Mouse (Mus musculus): ENCODE measurements around the gene Amfr. TPM values are rescaled to one million over a fixed set of nuclear protein-coding genes. Genes with fewer than 3 reads are reported as not detected.
A peak's percentile ranks its signal among the peaks of the same experiment; 100 is the strongest.

The Amfr gene
- polyA plus RNA-seq, 1 experiment from 2014 or later: 42.6 TPM

DNA sequence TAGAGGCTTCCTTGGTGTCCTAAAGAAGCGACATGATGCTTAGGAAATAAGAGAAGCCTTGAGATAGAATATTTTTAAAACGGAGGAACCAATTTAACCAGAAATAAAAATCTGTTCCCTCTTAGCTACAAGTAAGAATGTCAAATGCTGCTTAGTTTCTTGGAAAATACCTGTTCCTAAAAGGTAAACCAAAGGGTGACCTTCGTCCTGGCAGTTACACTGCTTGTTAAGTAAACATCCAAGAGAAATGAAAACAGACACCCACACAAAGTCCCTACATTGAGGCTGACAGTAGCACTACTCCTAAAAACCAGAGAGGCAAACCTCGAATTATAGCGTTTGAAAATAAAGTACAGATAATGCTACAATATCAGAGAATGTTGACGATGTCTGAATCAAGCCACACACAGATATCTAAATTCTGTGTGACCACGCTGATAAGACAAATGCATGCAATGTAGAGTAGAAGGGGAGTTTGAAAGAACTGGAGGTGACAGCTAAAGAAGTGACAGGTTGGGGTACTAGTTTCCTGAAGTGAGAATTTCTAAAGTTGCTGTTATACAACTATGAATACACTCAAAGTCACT is 477 bp upstream of the Amfr start:
- DNase-seq (ENCODE audit: low spot score) (no peak), ATAC-seq (ENCODE audit: low FRiP score, low TSS enrichment) (no peak)
- Histone ChIP-seq H3K9ac (ENCODE audit: low read length) (peak overlapping the region; percentile 95), H3K27me3 (ENCODE audit: control insufficient read depth, insufficient read depth, low read length) (no peaks in the 10 kb centered on the region), H3K4me2 (replicated peaks; ENCODE audit: low read depth) (peak overlapping the region; percentile 97), H3K27ac (replicated peaks) (peak overlapping the region; percentile 97), H3K36me3 (ENCODE audit: control insufficient read depth, insufficient read depth, low read length) (no peaks in the 10 kb centered on the region), H3K4me3 (ENCODE audit: low read depth, low read length) (peak overlapping the region; percentile 97), H3K4me1 (replicated peaks; ENCODE audit: control insufficient read depth, insufficient read depth) (peaks cover 10% of the 10 kb centered on the region), H3K9me3 (ENCODE audit: control insufficient read depth, low read length) (no peaks in the 10 kb centered on the region)
- no peak for TF ChIP-seq CTCF (IDR thresholded peaks at IDR 0.05; ENCODE audit: low read depth)
- TF ChIP-seq EP300 (optimal IDR thresholded peaks at IDR 0.05): no peak
- WGBS: 28% methylated on average over 7 of the region's 7 CpGs

DNA sequence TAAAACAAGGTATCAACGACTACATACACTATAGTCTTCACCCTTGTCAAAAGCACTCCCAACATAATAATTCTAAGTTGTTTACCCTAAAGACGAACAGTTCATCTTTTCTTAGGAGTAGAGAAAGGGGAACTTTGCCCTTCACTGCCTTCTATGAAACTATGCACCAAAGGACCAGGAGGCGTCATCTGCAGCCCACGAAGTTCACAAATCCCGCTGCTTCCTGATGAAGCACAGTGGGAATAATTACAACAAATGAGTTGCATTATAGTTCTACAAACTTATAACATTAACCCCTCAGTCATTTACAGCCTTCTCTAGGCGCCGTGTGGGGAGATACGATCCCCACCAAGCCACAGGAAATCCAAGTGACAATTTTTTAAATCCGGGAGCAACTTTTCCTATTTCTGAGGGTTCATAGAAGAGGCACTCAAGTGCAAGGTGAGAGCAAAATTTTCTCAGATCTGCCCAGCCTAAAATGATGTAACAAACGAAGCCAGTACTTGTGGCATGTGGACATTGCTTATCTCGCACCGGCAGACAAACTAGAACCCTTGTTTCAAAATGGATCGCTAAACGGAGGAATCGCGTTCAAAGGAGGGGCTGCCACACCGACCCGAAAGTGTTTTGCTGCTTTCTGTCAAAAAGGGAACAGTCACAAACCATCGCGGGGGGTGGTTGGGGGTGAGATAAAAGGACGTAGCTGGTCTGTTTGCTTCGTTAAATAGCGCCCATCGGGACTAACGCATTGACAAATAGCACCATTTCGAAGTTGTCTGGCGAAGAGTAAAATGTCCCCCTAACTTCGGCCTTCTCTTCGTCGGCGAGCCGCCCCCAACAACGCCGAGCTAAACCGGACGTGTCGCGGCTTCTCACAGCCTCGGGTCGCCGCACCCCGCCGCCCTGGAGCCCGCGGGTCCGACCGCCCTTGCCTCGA is 1.3 kb downstream of the Amfr start:
- Histone ChIP-seq H3K36me3 (ENCODE audit: control insufficient read depth, insufficient read depth, low read length) (no peaks in the 10 kb centered on the region), H3K4me1 (replicated peaks; ENCODE audit: control insufficient read depth, insufficient read depth) (peaks cover 10% of the 10 kb centered on the region), H3K4me2 (replicated peaks; ENCODE audit: low read depth) (peak overlapping the region; percentile 97), H3K9ac (ENCODE audit: low read length) (peak overlapping the region; percentile 95), H3K9me3 (ENCODE audit: control insufficient read depth, low read length) (no peaks in the 10 kb centered on the region), H3K27me3 (ENCODE audit: control insufficient read depth, insufficient read depth, low read length) (no peaks in the 10 kb centered on the region), H3K4me3 (ENCODE audit: low read depth, low read length) (peak overlapping the region; percentile 97), H3K27ac (replicated peaks) (peak overlapping the region; percentile 97)
- 3% methylated on average over 48 of the region's 48 CpGs for WGBS
- ATAC-seq (ENCODE audit: low FRiP score, low TSS enrichment) (no peak), DNase-seq (ENCODE audit: low spot score) (no peak)
- TF ChIP-seq EP300 (optimal IDR thresholded peaks at IDR 0.05) (no peak), CTCF (IDR thresholded peaks at IDR 0.05; ENCODE audit: low read depth) (0 out of 2 replicates have a peak, but pooled peaks have one; percentile 4)

DNA sequence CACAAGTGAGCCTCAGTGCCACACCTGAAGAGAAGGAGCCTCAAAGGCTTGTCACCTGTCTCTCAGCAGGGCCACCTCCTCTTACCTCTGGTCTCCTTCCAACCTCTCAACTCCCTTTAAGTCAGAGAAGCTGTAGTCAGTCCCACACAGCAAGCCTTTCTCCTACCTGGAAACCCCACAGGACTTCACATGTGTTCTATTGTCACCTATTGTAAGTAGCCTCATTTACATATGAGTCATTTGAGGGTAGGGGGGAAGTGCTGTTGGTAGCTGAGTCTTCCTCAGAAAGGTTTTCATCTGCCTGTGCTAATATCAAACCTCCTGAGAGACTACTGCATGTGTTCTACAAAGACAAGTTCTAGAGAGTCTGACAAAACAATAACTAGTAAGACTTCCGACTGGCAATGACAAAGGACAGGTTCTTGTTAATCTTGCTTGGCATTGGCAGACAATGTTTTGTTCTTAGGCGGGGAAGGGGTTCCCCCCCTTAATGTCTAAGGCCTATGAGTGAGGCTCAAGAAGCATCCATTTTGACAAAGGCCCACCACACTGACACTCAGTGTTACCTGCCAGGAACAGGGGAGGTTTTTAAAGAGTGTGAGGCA is 2.4 kb downstream of the Amfr start:
- H3K36me3 ChIP-seq (ENCODE audit: control insufficient read depth, insufficient read depth, low read length): no peaks in the 10 kb centered on the region
- H3K27me3 ChIP-seq (ENCODE audit: control insufficient read depth, insufficient read depth, low read length): no peaks in the 10 kb centered on the region
- 0 out of 2 replicates have a peak overlapping the region, but pooled peaks have one; percentile 40 for H3K27ac ChIP-seq (replicated peaks)
- ATAC-seq (ENCODE audit: low FRiP score, low TSS enrichment): no peak
- H3K4me3 ChIP-seq (ENCODE audit: low read depth, low read length): no peak overlapping the region
- DNase-seq (ENCODE audit: low spot score): no peak
- H3K9me3 ChIP-seq (ENCODE audit: control insufficient read depth, low read length): no peaks in the 10 kb centered on the region
- no peak for TF ChIP-seq EP300 (optimal IDR thresholded peaks at IDR 0.05)
- no peak for TF ChIP-seq CTCF (IDR thresholded peaks at IDR 0.05; ENCODE audit: low read depth)
- WGBS: 37% methylated on average over 2 of the region's 2 CpGs
- no peak overlapping the region; the same call in 1 of the 2 replicates for H3K9ac ChIP-seq (ENCODE audit: low read length)
- peak overlapping the region; percentile 23 for H3K4me2 ChIP-seq (replicated peaks; ENCODE audit: low read depth)
- peaks cover 10% of the 10 kb centered on the region for H3K4me1 ChIP-seq (replicated peaks; ENCODE audit: control insufficient read depth, insufficient read depth)

DNA sequence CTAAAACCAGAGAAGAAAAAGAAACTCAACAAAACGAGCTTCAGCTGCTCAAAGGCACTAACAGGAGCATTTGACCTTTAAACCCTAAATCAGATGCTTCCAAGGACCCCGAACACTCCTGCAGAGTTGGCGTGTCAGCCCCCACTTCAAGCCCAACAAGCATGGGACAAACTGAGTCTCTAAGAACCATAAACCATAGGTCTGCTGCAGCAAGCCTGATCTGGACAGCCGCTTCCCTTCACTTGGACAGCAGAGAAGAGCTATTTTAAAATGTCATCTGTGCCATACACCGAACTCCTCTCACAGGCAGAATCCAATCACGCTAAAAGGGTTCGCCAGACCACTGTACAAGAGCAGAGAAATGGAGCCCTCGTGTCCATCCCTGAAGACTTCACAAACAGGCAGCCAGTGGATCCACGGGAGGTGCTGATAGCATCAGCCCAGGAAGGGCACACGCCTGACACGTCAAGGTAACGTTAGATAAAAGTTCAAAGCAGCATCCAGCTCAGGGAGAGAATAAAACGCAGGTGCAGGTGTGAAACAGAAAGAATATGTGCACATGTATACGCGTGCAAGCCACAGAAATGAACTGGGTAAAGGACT is 3.3 kb downstream of the Amfr start:
- no peak for TF ChIP-seq EP300 (optimal IDR thresholded peaks at IDR 0.05)
- no peak for TF ChIP-seq CTCF (IDR thresholded peaks at IDR 0.05; ENCODE audit: low read depth)
- Histone ChIP-seq H3K4me1 (replicated peaks; ENCODE audit: control insufficient read depth, insufficient read depth) (peaks cover 10% of the 10 kb centered on the region), H3K27me3 (ENCODE audit: control insufficient read depth, insufficient read depth, low read length) (no peaks in the 10 kb centered on the region), H3K9ac (ENCODE audit: low read length) (no peak overlapping the region), H3K27ac (replicated peaks) (peak overlapping the region; percentile 40; the same call in 1 of the 2 replicates), H3K4me2 (replicated peaks; ENCODE audit: low read depth) (0 out of 2 replicates have a peak overlapping the region, but pooled peaks have one; percentile 11), H3K36me3 (ENCODE audit: control insufficient read depth, insufficient read depth, low read length) (no peaks in the 10 kb centered on the region), H3K4me3 (ENCODE audit: low read depth, low read length) (no peak overlapping the region), H3K9me3 (ENCODE audit: control insufficient read depth, low read length) (no peaks in the 10 kb centered on the region)
- DNase-seq (ENCODE audit: low spot score) (no peak), ATAC-seq (ENCODE audit: low FRiP score, low TSS enrichment) (no peak)
- WGBS: 49% methylated on average over 15 of the region's 15 CpGs

- no peak overlapping the region for H3K4me3 ChIP-seq (ENCODE audit: low read depth, low read length)
These were observed 8.5 kb downstream of the Amfr start for GRCm38 (mm10) chr8:94004139-94004538.

More at GRCm38 (mm10) chr8:94004139-94004538, 8.5 kb downstream of the Amfr start:
- no peaks in the 10 kb centered on the region for H3K27me3 ChIP-seq (ENCODE audit: control insufficient read depth, insufficient read depth, low read length)
- DNase-seq (ENCODE audit: low spot score) (no peak), ATAC-seq (ENCODE audit: low FRiP score, low TSS enrichment) (no peak)
- no peak for TF ChIP-seq CTCF (IDR thresholded peaks at IDR 0.05; ENCODE audit: low read depth)
- TF ChIP-seq EP300 (optimal IDR thresholded peaks at IDR 0.05): no peak
- no peak overlapping the region for H3K27ac ChIP-seq (replicated peaks)
- no peak overlapping the region for H3K4me2 ChIP-seq (replicated peaks; ENCODE audit: low read depth)
- no peak overlapping the region for H3K9ac ChIP-seq (ENCODE audit: low read length)
- 86% methylated on average over 9 of the region's 9 CpGs for WGBS
- H3K36me3 ChIP-seq (ENCODE audit: control insufficient read depth, insufficient read depth, low read length): peaks cover 10% of the 10 kb centered on the region
- H3K9me3 ChIP-seq (ENCODE audit: control insufficient read depth, low read length): no peaks in the 10 kb centered on the region
- no peaks in the 10 kb centered on the region; the same call in none of the 2 replicates for H3K4me1 ChIP-seq (replicated peaks; ENCODE audit: control insufficient read depth, insufficient read depth)

Measured in stomach, postnatal 0 days (tissue).